Mouse (Mus musculus): Measurements from ENCODE around the gene Eepd1. TPM values are rescaled to one million over a fixed set of nuclear protein-coding genes. Genes with fewer than 3 reads are reported as not detected.
"Not testable (repeated sequence)": the region's sequence is repeated elsewhere in the genome, so short reads cannot be mapped to it uniquely, and the experiment has no call there.

The Eepd1 gene
- polyA plus RNA-seq (2015; fragmentation: Nextera tagmentation; extraction: Ambion mirVana), result 26.1 and 27.4 TPM in 2 replicates

- WGBS, result under 1% methylated on average over 66 of the region's 75 CpGs
- no peaks in the 10 kb centered on the region for H3K9me3 ChIP-seq (ENCODE audit: control insufficient read depth)
Measured at GRCm38 (mm10) chr9:25481344-25482095, at the start of gene Eepd1. Eepd1 (plus strand) TSS chr9:25481547.

DNA sequence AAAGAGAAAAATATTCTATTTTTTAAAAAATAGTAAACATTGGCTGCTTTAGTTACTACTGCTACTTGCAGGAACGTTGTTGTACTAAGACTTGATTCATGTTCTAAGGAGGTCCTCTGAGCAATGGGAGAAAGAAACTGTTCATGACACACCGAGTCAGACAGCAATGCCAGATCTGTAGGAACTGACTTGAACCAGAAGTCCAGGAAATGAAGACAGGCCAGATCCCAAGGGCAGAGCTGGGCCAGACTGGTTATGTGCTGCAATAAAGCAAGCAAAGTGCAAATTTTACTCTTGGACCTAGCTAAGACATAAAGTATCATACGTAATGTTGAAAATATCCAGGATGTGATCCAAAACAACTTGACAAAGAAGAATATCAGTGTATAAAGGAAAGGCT, 42.5 kb upstream of the Eepd1 start:
- no peaks in the 10 kb centered on the region for H3K36me3 ChIP-seq (ENCODE audit: control insufficient read depth, insufficient read depth)
- TF ChIP-seq CTCF (IDR thresholded peaks at IDR 0.05; ENCODE audit: low read depth), result no peak
- no peaks in the 10 kb centered on the region for H3K9me3 ChIP-seq (ENCODE audit: control insufficient read depth)
- H3K4me2 ChIP-seq (replicated peaks; ENCODE audit: low read depth), result no peak overlapping the region
- ATAC-seq, result no peak
- H3K4me3 ChIP-seq (ENCODE audit: low read depth, low read length), result no peak overlapping the region
- H3K27ac ChIP-seq (ENCODE audit: low read depth, low read length), result no peak overlapping the region
- H3K27me3 ChIP-seq (replicated peaks; ENCODE audit: control insufficient read depth, insufficient read depth, low read length), result no peaks in the 10 kb centered on the region
- no peak overlapping the region for H3K9ac ChIP-seq (ENCODE audit: low read depth, low read length)
- no peaks in the 10 kb centered on the region for H3K4me1 ChIP-seq (replicated peaks; ENCODE audit: control insufficient read depth, insufficient read depth, low read length)
- WGBS, result 75% methylated on average over 3 of the region's 3 CpGs

More at GRCm38 (mm10) chr9:25481344-25482095, at the start of gene Eepd1:
- no peak for TF ChIP-seq CTCF (IDR thresholded peaks at IDR 0.05; ENCODE audit: low read depth)
- Histone ChIP-seq H3K9ac (ENCODE audit: low read depth, low read length) (peak within 1 kb of the TSS; percentile 62), H3K27ac (ENCODE audit: low read depth, low read length) (peak within 1 kb of the TSS; percentile 62), H3K4me1 (replicated peaks; ENCODE audit: control insufficient read depth, insufficient read depth, low read length) (no peaks in the 10 kb centered on the region), H3K4me2 (replicated peaks; ENCODE audit: low read depth) (peak within 1 kb of the TSS; percentile 99), H3K36me3 (ENCODE audit: control insufficient read depth, insufficient read depth) (no peaks in the 10 kb centered on the region), H3K4me3 (ENCODE audit: low read depth, low read length) (peak within 1 kb of the TSS; percentile 63), H3K27me3 (replicated peaks; ENCODE audit: control insufficient read depth, insufficient read depth, low read length) (no peaks in the 10 kb centered on the region)
- peak; percentile 96 for ATAC-seq

- not testable (repeated sequence) for H3K4me3 ChIP-seq (ENCODE audit: low read depth, low read length); H3K27me3 ChIP-seq (replicated peaks; ENCODE audit: control insufficient read depth, insufficient read depth, low read length); ATAC-seq; H3K36me3 ChIP-seq (ENCODE audit: control insufficient read depth, insufficient read depth); H3K27ac ChIP-seq (ENCODE audit: low read depth, low read length); H3K9me3 ChIP-seq (ENCODE audit: control insufficient read depth); H3K4me1 ChIP-seq (replicated peaks; ENCODE audit: control insufficient read depth, insufficient read depth, low read length); H3K9ac ChIP-seq (ENCODE audit: low read depth, low read length); H3K4me2 ChIP-seq (replicated peaks; ENCODE audit: low read depth)
- WGBS, result 67% methylated on average over 2 of the region's 5 CpGs
Measured at GRCm38 (mm10) chr9:25440046-25440445, 41.3 kb upstream of the Eepd1 start.

- Histone ChIP-seq H3K9ac (ENCODE audit: low read depth, low read length) (no peak overlapping the region), H3K27ac (ENCODE audit: low read depth, low read length) (no peak overlapping the region), H3K36me3 (ENCODE audit: control insufficient read depth, insufficient read depth) (no peaks in the 10 kb centered on the region), H3K9me3 (ENCODE audit: control insufficient read depth) (no peaks in the 10 kb centered on the region), H3K4me3 (ENCODE audit: low read depth, low read length) (no peak overlapping the region), H3K4me2 (replicated peaks; ENCODE audit: low read depth) (no peak overlapping the region), H3K27me3 (replicated peaks; ENCODE audit: control insufficient read depth, insufficient read depth, low read length) (no peaks in the 10 kb centered on the region), H3K4me1 (replicated peaks; ENCODE audit: control insufficient read depth, insufficient read depth, low read length) (no peaks in the 10 kb centered on the region)
- ATAC-seq, result no peak
- TF ChIP-seq CTCF (IDR thresholded peaks at IDR 0.05; ENCODE audit: low read depth), result no peak
Measured at GRCm38 (mm10) chr9:25442041-25442440, 39.3 kb upstream of the Eepd1 start.

DNA sequence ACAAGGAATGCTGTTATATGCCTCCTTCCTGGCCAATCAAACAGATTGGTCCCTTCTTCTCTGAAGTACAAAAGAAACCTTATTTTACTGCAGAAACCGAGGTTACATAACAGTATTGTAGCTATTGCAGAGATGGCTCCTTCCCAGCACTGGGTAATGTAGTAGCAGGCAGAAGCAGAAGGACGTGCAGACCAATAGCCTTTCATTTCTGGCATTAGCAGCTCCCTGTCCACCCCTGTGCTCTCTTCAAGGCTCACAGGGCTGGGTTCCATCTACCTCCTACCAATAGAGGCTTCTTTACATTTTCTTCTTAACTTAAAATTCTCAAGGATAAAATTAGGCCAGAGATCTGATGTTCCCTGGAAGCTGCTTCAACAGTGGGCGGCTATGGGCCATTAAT, 38.3 kb upstream of the Eepd1 start:
- TF ChIP-seq CTCF (IDR thresholded peaks at IDR 0.05; ENCODE audit: low read depth), result no peak
- Histone ChIP-seq H3K4me2 (replicated peaks; ENCODE audit: low read depth) (no peak overlapping the region), H3K27ac (ENCODE audit: low read depth, low read length) (no peak overlapping the region), H3K27me3 (replicated peaks; ENCODE audit: control insufficient read depth, insufficient read depth, low read length) (no peaks in the 10 kb centered on the region), H3K9me3 (ENCODE audit: control insufficient read depth) (no peaks in the 10 kb centered on the region), H3K36me3 (ENCODE audit: control insufficient read depth, insufficient read depth) (no peaks in the 10 kb centered on the region), H3K9ac (ENCODE audit: low read depth, low read length) (no peak overlapping the region), H3K4me1 (replicated peaks; ENCODE audit: control insufficient read depth, insufficient read depth, low read length) (no peaks in the 10 kb centered on the region), H3K4me3 (ENCODE audit: low read depth, low read length) (no peak overlapping the region)
- ATAC-seq, result no peak
- 78% methylated on average over 3 of the region's 3 CpGs for WGBS

DNA sequence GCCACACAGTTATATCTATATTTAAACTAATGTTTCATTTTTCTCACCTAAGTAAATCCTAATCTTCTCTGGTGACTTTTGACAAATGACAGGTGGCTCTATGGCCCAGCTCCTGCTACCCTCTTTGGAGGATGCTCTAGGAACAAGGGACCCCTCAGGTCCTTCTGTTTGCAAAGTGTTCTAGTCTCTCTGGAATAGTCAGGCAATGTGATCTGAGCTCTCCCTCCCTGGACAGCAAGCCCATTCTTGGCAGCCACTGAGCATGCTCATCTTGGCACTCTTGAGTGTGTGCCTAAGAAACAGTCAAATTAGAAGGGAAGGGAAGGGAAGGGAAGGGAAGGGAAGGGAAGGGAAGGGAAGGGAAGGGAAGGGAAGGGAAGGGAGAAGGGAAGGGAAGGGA, 37.8 kb upstream of the Eepd1 start:
- no peak overlapping the region for H3K27ac ChIP-seq (ENCODE audit: low read depth, low read length)
- no peak overlapping the region for H3K9ac ChIP-seq (ENCODE audit: low read depth, low read length)
- H3K4me1 ChIP-seq (replicated peaks; ENCODE audit: control insufficient read depth, insufficient read depth, low read length), result no peaks in the 10 kb centered on the region
- no peaks in the 10 kb centered on the region for H3K36me3 ChIP-seq (ENCODE audit: control insufficient read depth, insufficient read depth)
- H3K27me3 ChIP-seq (replicated peaks; ENCODE audit: control insufficient read depth, insufficient read depth, low read length), result no peaks in the 10 kb centered on the region
- TF ChIP-seq CTCF (IDR thresholded peaks at IDR 0.05; ENCODE audit: low read depth), result no peak
- ATAC-seq, result no peak
- H3K4me3 ChIP-seq (ENCODE audit: low read depth, low read length), result no peak overlapping the region
- H3K4me2 ChIP-seq (replicated peaks; ENCODE audit: low read depth), result no peak overlapping the region
- H3K9me3 ChIP-seq (ENCODE audit: control insufficient read depth), result no peaks in the 10 kb centered on the region

Measured in intestine, postnatal 0 days (tissue).